Mouse (Mus musculus): ENCODE results near the gene Cdc27.
A peak's percentile ranks its signal among the peaks of the same experiment; 100 is the strongest.
"Not testable (repeated sequence)": the region's sequence is repeated elsewhere in the genome, so short reads cannot be mapped to it uniquely, and the experiment has no call there.

Cdc27 gene

DNA sequence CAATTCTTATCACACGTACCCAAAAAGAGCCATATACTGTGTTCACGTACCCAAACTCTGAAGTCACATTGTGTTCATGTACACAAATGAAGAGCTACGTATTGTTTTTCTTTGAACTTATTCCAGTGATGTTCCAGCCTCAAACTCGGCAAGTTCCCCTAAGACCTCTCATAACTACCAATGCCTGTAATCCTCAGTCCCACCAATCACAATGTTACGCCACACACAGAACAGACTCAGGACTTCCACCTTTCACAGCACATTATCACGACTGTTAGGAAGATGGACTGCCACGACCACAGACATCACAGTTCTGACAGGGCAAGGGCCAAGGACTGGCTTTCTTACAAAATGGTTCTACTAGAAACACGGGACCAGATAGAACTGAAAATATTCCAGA lies 20.1 kb upstream of the Cdc27 start:
- not testable (repeated sequence) for DNase-seq (ENCODE audit: low spot score)

- DNase-seq (ENCODE audit: low spot score) = no peak
Measured at GRCm38 (mm10) chr11:104568326-104568725, 17.9 kb upstream of the Cdc27 start.

DNA sequence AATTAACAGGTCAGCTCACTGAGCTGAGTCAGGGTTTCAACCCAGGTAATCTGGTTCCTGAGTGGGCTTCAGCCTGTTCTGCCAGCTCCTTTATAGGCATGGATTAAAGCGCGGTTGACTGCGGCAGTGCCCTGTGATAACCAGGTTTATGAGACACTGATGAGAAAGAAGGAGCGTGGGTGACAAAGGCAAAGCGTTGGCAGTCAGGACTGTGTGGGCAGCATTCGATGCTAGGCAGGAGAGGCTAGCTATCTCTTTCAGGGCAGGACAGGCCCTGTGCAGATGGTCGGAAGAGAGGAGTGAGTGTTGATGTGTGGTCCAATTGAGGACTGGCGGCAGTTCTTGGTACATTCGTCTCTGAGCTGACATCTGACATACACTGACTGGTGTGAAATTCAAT lies 17.3 kb upstream of the Cdc27 start:
- DNase-seq (ENCODE audit: low spot score) = no peak

DNA sequence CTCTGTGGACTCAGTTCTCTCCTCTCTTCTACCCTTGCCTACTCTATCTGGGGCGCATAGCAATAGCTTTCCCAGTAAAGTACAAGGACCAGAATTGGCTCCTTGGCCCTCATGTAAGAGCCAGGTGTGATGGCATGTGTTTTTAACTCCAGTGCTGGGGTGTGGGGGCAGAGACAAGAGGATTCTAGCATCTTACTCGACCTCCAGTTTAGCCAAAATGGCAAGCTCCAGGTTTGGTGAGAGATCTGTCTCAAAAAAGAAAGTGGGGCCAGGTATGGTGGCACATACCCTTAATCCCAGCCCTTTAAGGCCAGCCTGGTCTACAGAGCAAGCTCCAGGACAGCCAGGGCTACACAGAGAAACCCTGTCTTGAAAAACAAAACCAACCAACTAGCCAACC lies 16.4 kb upstream of the Cdc27 start:
- no peak for DNase-seq (ENCODE audit: low spot score)

GRCm38 (mm10) chr11:104566097-104566496 lies 15.7 kb upstream of the Cdc27 start:
- no peak for DNase-seq (ENCODE audit: low spot score)

DNA sequence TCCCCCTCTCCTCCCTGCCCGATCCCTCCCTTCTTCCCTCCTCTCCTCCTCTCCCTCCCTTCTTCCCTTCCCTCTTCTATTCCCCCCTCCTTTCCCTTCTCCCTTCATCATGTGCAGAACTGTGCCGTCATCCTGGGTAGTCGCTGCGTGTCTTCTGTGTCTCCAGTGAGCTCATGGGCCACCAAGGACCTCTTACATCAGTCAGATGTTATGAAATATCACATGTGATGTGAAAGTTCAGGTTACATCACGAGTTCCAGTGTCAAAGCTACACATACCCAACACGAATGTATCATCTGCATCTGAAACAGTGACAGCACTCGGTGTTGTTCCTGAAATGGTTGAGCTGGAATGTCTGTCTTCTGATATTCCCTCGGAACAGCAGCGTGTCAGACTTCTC lies 14.8 kb upstream of the Cdc27 start:
- DNase-seq (ENCODE audit: low spot score) = no peak

- no peak for DNase-seq (ENCODE audit: low spot score)
Measured at GRCm38 (mm10) chr11:104563496-104563895, 13.1 kb upstream of the Cdc27 start.

DNA sequence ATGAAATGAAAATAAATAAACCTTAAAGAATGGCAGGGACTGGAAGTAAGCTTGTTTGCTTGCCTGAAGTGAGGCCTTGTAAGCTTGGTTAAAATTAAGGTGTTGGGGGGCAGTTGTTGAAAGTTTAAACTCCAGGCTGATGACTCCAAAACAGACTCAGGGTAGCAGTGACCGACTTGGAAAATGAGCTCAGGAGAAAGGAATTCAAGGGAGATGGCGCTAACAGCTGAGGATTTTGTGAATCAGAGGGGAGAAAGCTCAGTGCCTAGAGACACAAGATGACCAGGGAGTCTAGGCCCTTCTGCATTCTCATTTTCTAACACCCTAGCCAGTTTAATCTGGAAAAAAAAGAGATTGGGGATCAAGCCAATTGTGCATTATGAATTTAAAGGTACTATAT lies 10.6 kb upstream of the Cdc27 start:
- DNase-seq (ENCODE audit: low spot score) = no peak

DNA sequence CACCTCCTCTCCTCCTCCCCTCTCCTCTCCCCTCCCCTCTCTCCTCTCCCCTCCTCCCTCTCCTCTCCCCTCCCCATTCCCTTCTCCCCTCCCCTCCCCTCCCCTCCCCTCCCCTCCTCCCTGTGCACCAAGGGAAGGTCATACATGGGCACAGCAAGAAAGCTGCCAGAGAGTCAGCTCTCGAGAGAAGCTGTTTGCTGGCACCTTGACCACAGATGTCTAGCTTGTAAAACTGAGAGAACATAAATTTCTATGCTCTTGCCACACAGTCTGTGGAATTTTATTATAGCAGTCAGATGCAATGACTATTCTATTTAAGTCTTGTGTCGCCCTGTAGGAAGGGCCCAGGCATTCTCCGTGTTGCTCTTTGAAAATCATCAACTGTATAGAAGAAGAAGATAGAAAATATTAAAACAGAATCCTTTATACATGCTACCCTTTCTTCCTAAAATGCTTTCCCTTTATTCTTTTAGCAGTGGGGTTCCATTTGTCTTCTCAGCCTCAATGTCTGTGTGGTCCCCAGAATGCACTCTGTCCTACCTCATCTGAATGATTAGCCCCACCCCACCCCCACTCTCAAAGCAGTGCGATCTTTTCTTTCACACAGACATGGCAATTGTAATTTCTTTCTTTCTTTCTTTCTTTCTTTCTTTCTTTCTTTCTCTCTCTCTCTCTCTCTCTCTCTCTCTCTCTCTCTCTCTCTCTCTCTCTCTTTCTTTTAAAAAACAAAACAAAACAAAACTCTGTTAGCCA lies 8.4 kb upstream of the Cdc27 start:
- DNase-seq (ENCODE audit: low spot score) = no peak

- no peak for DNase-seq (ENCODE audit: low spot score)
Measured at GRCm38 (mm10) chr11:104558065-104558464, 7.6 kb upstream of the Cdc27 start.

GRCm38 (mm10) chr11:104549438-104550405 lies 698 bp downstream of the Cdc27 start:
- DNase-seq (ENCODE audit: low spot score) = no peak

- no peak for DNase-seq (ENCODE audit: low spot score)
Measured at GRCm38 (mm10) chr11:104547502-104547901, 2.9 kb downstream of the Cdc27 start.

GRCm38 (mm10) chr11:104544507-104544906 lies 5.9 kb downstream of the Cdc27 start:
- DNase-seq (ENCODE audit: low spot score) = peak; percentile 51

GRCm38 (mm10) chr11:104543337-104543736 lies 7.1 kb downstream of the Cdc27 start:
- DNase-seq (ENCODE audit: low spot score) = peak; percentile 68

DNA sequence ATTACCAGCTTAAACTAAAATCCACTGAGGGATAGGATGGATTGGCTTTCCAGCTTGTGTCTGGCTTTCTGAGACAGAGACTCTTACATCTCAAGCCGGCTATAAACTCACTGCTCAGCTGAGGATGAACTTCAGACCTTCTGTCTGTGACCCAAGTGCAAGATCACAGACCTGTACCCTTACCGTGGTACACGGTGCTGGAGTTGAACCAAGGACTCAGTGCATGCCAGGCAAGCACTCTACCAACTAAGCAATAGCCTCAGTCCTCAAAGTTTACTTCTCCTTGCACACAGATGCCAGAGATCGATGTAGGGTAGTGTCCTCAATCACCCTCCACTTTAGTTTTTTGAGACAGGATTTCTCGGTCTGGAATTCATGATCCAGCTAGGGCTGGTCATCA lies 10.6 kb downstream of the Cdc27 start:
- no peak for DNase-seq (ENCODE audit: low spot score)

DNA sequence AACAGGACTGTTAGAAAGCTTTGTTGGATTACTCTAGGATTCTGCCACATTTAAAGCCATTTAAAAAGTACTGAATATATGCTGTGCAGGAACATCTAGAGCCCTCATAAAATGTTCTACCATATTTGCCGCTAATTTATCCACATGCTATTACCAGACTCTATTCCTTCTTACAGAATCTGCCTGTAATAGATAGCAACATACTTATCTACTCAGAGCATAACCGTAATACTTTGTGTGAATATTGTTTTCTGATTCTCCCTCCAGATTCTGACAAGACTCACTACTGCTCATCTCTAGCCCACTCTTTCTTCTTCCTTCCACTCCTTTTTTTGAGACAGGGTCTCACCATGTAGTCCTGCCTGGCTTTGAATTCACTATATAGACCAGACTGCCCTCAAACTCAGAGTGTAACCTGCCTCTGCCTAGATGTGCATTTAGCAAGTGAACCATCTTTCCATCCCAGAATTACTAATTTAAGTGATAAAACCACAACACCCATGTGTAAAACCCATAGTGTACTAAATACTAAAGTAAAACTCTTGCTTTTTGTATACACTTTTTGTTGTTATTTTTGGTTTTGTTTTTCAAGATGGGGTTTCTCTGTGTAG lies 12.4 kb downstream of the Cdc27 start:
- no peak for DNase-seq (ENCODE audit: low spot score)

GRCm38 (mm10) chr11:104536843-104537242 lies 13.6 kb downstream of the Cdc27 start:
- DNase-seq (ENCODE audit: low spot score) = no peak

DNA sequence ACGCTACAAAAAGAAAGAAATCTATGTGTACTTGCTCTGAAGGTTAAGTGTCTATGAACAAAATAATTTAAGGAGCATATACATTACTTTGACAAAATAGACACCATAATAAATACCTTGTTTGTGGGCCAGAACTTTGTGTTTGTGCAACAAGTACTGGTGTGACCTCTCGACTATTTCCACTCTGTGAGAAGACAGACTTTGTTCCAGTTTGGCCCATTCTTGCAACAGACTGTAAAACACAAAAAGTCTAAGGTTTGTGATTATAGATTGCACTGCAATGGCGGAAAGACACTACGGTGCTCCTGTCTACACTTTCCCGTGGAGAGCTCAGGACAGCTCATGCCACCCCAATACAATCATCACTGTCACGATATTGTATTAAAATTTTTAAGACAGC lies 24.5 kb downstream of the Cdc27 start:
- no peak for DNase-seq (ENCODE audit: low spot score)

DNA sequence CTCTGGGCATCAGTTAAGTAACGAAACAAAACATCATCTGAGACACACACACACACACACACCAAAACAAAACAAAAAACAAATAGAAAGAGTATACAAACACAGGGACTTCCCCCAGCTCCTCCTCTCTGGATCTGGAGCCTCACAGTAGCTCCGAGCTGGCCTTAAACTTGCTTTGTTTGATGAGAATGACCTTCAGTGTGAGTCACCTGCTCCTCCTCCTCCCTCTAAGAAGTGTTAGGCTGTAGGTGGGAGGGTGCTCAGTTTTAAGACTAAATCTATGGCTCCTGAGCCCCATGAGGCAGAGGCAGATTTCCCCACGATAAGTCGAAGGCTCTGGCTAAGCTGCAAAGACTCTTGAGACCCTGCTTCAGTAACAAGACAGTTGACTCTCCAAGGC lies 38.0 kb downstream of the Cdc27 start:
- DNase-seq (ENCODE audit: low spot score) = no peak

DNA sequence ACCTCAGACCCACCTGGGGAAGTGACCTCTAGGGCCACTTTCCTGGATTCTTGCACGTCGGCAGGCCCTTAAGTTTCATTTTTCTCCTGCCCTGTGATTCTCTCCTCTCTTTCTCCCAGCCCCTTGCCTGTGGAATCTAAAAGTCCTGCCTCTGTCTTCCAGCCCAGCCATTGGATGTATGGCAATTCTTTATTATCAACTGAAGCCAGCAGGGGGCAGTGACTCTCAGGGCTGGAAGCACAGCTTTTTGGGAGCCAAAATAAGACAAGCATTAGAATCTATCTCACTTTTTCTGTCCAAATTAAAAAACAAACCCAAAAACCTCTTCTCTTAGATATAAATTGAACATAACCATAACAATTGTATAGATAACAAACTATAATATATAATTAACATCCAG lies 39.8 kb downstream of the Cdc27 start:
- peak; percentile 41 for DNase-seq (ENCODE audit: low spot score)

DNA sequence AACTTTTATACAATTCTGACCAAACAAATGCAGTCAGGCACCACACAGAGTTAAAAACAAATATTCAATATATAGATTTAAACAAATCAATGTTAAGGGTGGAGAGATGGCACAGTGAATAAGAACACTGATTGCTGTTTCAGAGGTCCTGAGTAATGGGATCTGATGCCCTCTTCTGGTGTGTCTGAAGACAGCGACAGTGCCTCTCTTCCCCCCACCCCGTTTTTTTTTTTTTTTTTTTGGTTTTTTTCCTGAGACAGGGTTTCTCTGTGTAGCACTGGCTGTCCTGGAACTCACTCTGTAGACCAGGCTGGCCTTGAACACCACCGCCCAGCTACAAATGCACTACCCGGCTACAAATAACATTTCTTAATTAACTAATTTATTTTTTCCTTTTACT lies 42.0 kb downstream of the Cdc27 start:
- no peak for DNase-seq (ENCODE audit: low spot score)

- no peak for DNase-seq (ENCODE audit: low spot score)
Measured at GRCm38 (mm10) chr11:104488292-104488691, 62.1 kb downstream of the Cdc27 start.

- DNase-seq (ENCODE audit: low spot score) = no peak
Measured at GRCm38 (mm10) chr11:104481971-104482370, 68.4 kb downstream of the Cdc27 start.
